Mouse (Mus musculus) lung, postnatal 0 days (tissue): ENCODE data around the gene Actn1. TPM values are rescaled to one million over a fixed set of nuclear protein-coding genes. Genes with fewer than 3 reads are reported as not detected.
A peak's percentile ranks its signal among the peaks of the same experiment; 100 is the strongest.
"Not testable (repeated sequence)": the region's sequence is repeated elsewhere in the genome, so short reads cannot be mapped to it uniquely, and the experiment has no call there.

Experiments used
- ATAC-seq: fragments of 200-750 bp; cut with Nextera tagmentation; 2 replicates; pipeline ENCODE4 v1.8.0; 2017; ENCODE audit warnings: moderate library complexity
- DNase-seq: peaks from one replicate; pipeline ENCODE4 v3.0.0-alpha.2; 2016; ENCODE audit warnings: low spot score
- H3K27ac ChIP-seq: fragments of 300-500 bp; sonication (generic); 2 replicates; pipeline ENCODE4 v1.5.1; 2014; ENCODE audit warnings: antibody characterized with exemption, mild to moderate bottlenecking, low read length, mixed read lengths
- H3K27me3 ChIP-seq: fragments of 300-500 bp; sonication (generic); replicated peaks from 2 replicates; pipeline ENCODE4 v1.6.1; 2014; ENCODE audit warnings: low read length, mixed read lengths; ENCODE audit not compliant: insufficient read depth
- H3K36me3 ChIP-seq: fragments of 300-500 bp; sonication (generic); 2 replicates; pipeline ENCODE4 v1.6.1; 2014; ENCODE audit warnings: low read length, mixed read lengths; ENCODE audit not compliant: insufficient read depth
- H3K4me1 ChIP-seq: fragments of 300-500 bp; sonication (generic); 2 replicates; pipeline ENCODE4 v1.6.1; 2014; ENCODE audit warnings: antibody characterized with exemption, low read depth, low read length, mixed read lengths; ENCODE audit not compliant: insufficient read depth
- H3K4me2 ChIP-seq: fragments of 300-500 bp; sonication (generic); replicated peaks from 2 replicates; pipeline ENCODE4 v1.6.1; 2014; ENCODE audit warnings: low read depth, mild to moderate bottlenecking, low read length, moderate library complexity, mixed read lengths
- H3K4me3 ChIP-seq: fragments of 300-500 bp; sonication (generic); 2 replicates; pipeline ENCODE4 v1.5.1; 2014; ENCODE audit warnings: low read depth, low read length
- H3K9ac ChIP-seq: fragments of 300-500 bp; sonication (generic); replicated peaks from 2 replicates; pipeline ENCODE4 v1.6.1; 2014; ENCODE audit warnings: low read depth, mild to moderate bottlenecking
- H3K9me3 ChIP-seq: fragments of 300-500 bp; sonication (generic); 2 replicates; pipeline ENCODE4 v1.6.1; 2016; ENCODE audit warnings: low read length, mixed read lengths
- CTCF ChIP-seq: IDR thresholded peaks from 2 replicates; pipeline ENCODE4 v1.5.1; 2016; ENCODE audit warnings: antibody characterized with exemption, mild to moderate bottlenecking
- EP300 ChIP-seq: IDR thresholded peaks from 2 replicates; pipeline ENCODE4 v1.6.1; 2016; ENCODE audit warnings: antibody characterized with exemption, mild to moderate bottlenecking, control low read depth
- WGBS: fragments of 180-500 bp; shearing (Covaris S2); extraction: QIAGEN DNeasy Blood & Tissue Kit; methylation state at CpG from one replicate; pipeline ENCODE4 v1.1.7; 2014; 5-methylcytosine and 5-hydroxymethylcytosine counted together
- polyA plus RNA-seq: library from polyadenylated mRNA; unstranded; fragments of >200 nt; fragmentation: Nextera tagmentation; extraction: Ambion mirVana; gene quantifications from 2 replicates; pipeline ENCODE4 v1.2.1, GENCODE M21; 2015

The Actn1 gene
- polyA plus RNA-seq, 1 experiment from 2014 or later = 30.0 TPM

GRCm38 (mm10) chr12:80290964-80291363 is 30.8 kb upstream of the Actn1 start:
- 69% methylated on average over 8 of the region's 8 CpGs for WGBS
- ATAC-seq = peak; percentile 21; the same call in 1 of the 2 replicates
- H3K27me3 ChIP-seq = no peaks in the 10 kb centered on the region

GRCm38 (mm10) chr12:80290483-80290882 is 30.3 kb upstream of the Actn1 start:
- Histone ChIP-seq H3K27ac (no peak overlapping the region), H3K27me3 (no peaks in the 10 kb centered on the region), H3K4me1 (no peaks in the 10 kb centered on the region), H3K9ac (no peak overlapping the region), H3K36me3 (no peaks in the 10 kb centered on the region), H3K9me3 (no peaks in the 10 kb centered on the region), H3K4me3 (no peak overlapping the region), H3K4me2 (no peak overlapping the region)
- TF ChIP-seq EP300 (no peak), CTCF (no peak)
- 66% methylated on average over 4 of the region's 4 CpGs for WGBS
- DNase-seq (no peak), ATAC-seq (no peak)

More at GRCm38 (mm10) chr12:80290964-80291363, 30.8 kb upstream of the Actn1 start:
- DNase-seq = no peak
- Histone ChIP-seq H3K27ac (no peak overlapping the region), H3K9me3 (no peaks in the 10 kb centered on the region), H3K36me3 (no peaks in the 10 kb centered on the region), H3K4me2 (no peak overlapping the region), H3K4me1 (no peaks in the 10 kb centered on the region), H3K4me3 (no peak overlapping the region), H3K9ac (no peak overlapping the region)
- TF ChIP-seq CTCF (no peak), EP300 (no peak)

- DNase-seq (no peak), ATAC-seq (no peak)
- 53% methylated on average over 3 of the region's 3 CpGs for WGBS
- Histone ChIP-seq H3K36me3 (no peaks in the 10 kb centered on the region), H3K4me2 (no peak overlapping the region), H3K4me3 (no peak overlapping the region), H3K9ac (no peak overlapping the region), H3K4me1 (no peaks in the 10 kb centered on the region), H3K27ac (no peak overlapping the region), H3K27me3 (no peaks in the 10 kb centered on the region), H3K9me3 (no peaks in the 10 kb centered on the region)
- TF ChIP-seq EP300 = no peak
- no peak for TF ChIP-seq CTCF
These were observed 29.6 kb upstream of the Actn1 start for GRCm38 (mm10) chr12:80289722-80290121.

GRCm38 (mm10) chr12:80285890-80286289 is 25.7 kb upstream of the Actn1 start:
- Histone ChIP-seq H3K4me1 (no peaks in the 10 kb centered on the region), H3K9me3 (no peaks in the 10 kb centered on the region), H3K36me3 (no peaks in the 10 kb centered on the region), H3K4me3 (no peak overlapping the region), H3K9ac (no peak overlapping the region), H3K4me2 (no peak overlapping the region), H3K27me3 (no peaks in the 10 kb centered on the region), H3K27ac (no peak overlapping the region)
- 48% methylated on average over 5 of the region's 5 CpGs for WGBS
- ATAC-seq (no peak), DNase-seq (no peak)
- TF ChIP-seq CTCF (no peak), EP300 (no peak)

- H3K36me3 ChIP-seq, H3K27ac ChIP-seq, H3K4me2 ChIP-seq, H3K27me3 ChIP-seq, H3K9me3 ChIP-seq, H3K9ac ChIP-seq, ATAC-seq, H3K4me3 ChIP-seq, DNase-seq, H3K4me1 ChIP-seq: not testable (repeated sequence)
- WGBS = 82% methylated on average over 2 of the region's 2 CpGs
These were observed 24.1 kb upstream of the Actn1 start for GRCm38 (mm10) chr12:80284251-80284650.

- no peak overlapping the region for H3K27ac ChIP-seq
- H3K9me3 ChIP-seq = no peaks in the 10 kb centered on the region
- H3K27me3 ChIP-seq = no peaks in the 10 kb centered on the region
- H3K4me3 ChIP-seq = no peak overlapping the region
- H3K4me2 ChIP-seq = no peak overlapping the region
- DNase-seq (no peak), ATAC-seq (no peak)
- 64% methylated on average over 10 of the region's 10 CpGs for WGBS
- H3K36me3 ChIP-seq = no peaks in the 10 kb centered on the region
- TF ChIP-seq EP300 = no peak
- no peak for TF ChIP-seq CTCF
- H3K4me1 ChIP-seq = no peaks in the 10 kb centered on the region
- no peak overlapping the region for H3K9ac ChIP-seq
These were observed 18.7 kb upstream of the Actn1 start for GRCm38 (mm10) chr12:80278866-80279265.

- Histone ChIP-seq H3K4me1 (no peaks in the 10 kb centered on the region), H3K27ac (no peak overlapping the region), H3K27me3 (no peaks in the 10 kb centered on the region), H3K4me3 (no peak overlapping the region), H3K9me3 (no peaks in the 10 kb centered on the region), H3K36me3 (no peaks in the 10 kb centered on the region), H3K9ac (no peak overlapping the region), H3K4me2 (no peak overlapping the region)
- 89% methylated on average over 7 of the region's 8 CpGs for WGBS
- DNase-seq (no peak), ATAC-seq (no peak)
- TF ChIP-seq CTCF (no peak), EP300 (no peak)
These were observed 17.3 kb upstream of the Actn1 start for GRCm38 (mm10) chr12:80277428-80277827.
